Mouse (Mus musculus) MEL (cell line): ENCODE results near the gene Apobec2. TPM values are rescaled to one million over a fixed set of nuclear protein-coding genes. Genes with fewer than 3 reads are reported as not detected.

ENCODE experiments used
- DNase-seq: peaks from one replicate; pipeline ENCODE4 v3.0.0; 2011; ENCODE audit warnings: low read depth, low spot score
- H3K27ac ChIP-seq: 2 replicates; pipeline ENCODE4 v1.5.1; 2012; ENCODE audit warnings: low read depth, mild to moderate bottlenecking, control low read depth, low read length, moderate library complexity; ENCODE audit not compliant: control insufficient read depth
- H3K27me3 ChIP-seq, 2 experiments: fragments of 150-350 bp in 1 of 2; sonication (generic) in 1 of 2; 2 replicates each; pipeline ENCODE4 v1.6.1; 2012; ENCODE audit warnings: low read length in 2 of 2, mild to moderate bottlenecking in 2 of 2, improper control_type of control experiment in 1 of 2, moderate library complexity in 1 of 2; ENCODE audit not compliant: insufficient read depth in 2 of 2, control insufficient read depth in 1 of 2
- H3K36me3 ChIP-seq, 2 experiments: 2 replicates each; pipeline ENCODE4 v1.6.1; 2012 to 2014; ENCODE audit warnings: low read length in 2 of 2, improper control_type of control experiment in 1 of 2, inconsistent platforms in 1 of 2, mild to moderate bottlenecking in 1 of 2; ENCODE audit not compliant: insufficient read depth in 2 of 2, control insufficient read depth in 1 of 2
- H3K4me1 ChIP-seq, 2 experiments: fragments of 150-350 bp in 1 of 2; sonication (generic) in 1 of 2; 2 replicates each; pipeline ENCODE4 v1.6.1; 2012; ENCODE audit warnings: low read length in 2 of 2, improper control_type of control experiment in 1 of 2, mild to moderate bottlenecking in 1 of 2; ENCODE audit not compliant: insufficient read depth in 2 of 2, control insufficient read depth in 1 of 2
- H3K4me3 ChIP-seq, 2 experiments: fragments of 150-350 bp in 1 of 2; sonication (generic) in 1 of 2; 2 replicates each; pipeline ENCODE4 v1.5.1; 2012; ENCODE audit warnings: low read depth in 2 of 2, low read length in 2 of 2, mild to moderate bottlenecking in 2 of 2, moderate library complexity in 2 of 2, control low read depth in 1 of 2, improper control_type of control experiment in 1 of 2; ENCODE audit not compliant: control insufficient read depth in 1 of 2, insufficient read depth in 1 of 2
- H3K79me2 ChIP-seq: 2 replicates; pipeline ENCODE4 v1.6.1; 2012; ENCODE audit warnings: mild to moderate bottlenecking, low read length, moderate library complexity; ENCODE audit not compliant: control insufficient read depth, poor library complexity, insufficient read depth
- H3K9ac ChIP-seq: 2 replicates; pipeline ENCODE4 v1.6.1; 2012; ENCODE audit warnings: low read depth, mild to moderate bottlenecking, control low read depth, low read length, moderate library complexity; ENCODE audit not compliant: control insufficient read depth, poor library complexity, severe bottlenecking
- H3K9me3 ChIP-seq: fragments of 150-350 bp; sonication (generic); replicated peaks from 2 replicates; pipeline ENCODE4 v1.6.1; 2012; ENCODE audit warnings: mild to moderate bottlenecking, low read length, improper control_type of control experiment, moderate library complexity; ENCODE audit not compliant: insufficient read depth
- BHLHE40 ChIP-seq: IDR thresholded peaks from 2 replicates; pipeline ENCODE4 v1.6.1; 2012; ENCODE audit warnings: low read depth, mild to moderate bottlenecking, inconsistent platforms, low read length, improper control_type of control experiment, borderline replicate concordance
- CTCF ChIP-seq, 3 experiments: IDR thresholded peaks in 2 of 3; conservative IDR thresholded peaks in 1 of 3; 2 replicates each; pipeline ENCODE4 v1.5.1; 2011 to 2012; ENCODE audit warnings: low read length in 3 of 3, low read depth in 2 of 3, mild to moderate bottlenecking in 2 of 3, improper control_type of control experiment in 1 of 3, inconsistent platforms in 1 of 3, mixed read lengths in 1 of 3, moderate library complexity in 1 of 3; ENCODE audit not compliant: control insufficient read depth in 1 of 3, insufficient read depth in 1 of 3, poor library complexity in 1 of 3, severe bottlenecking in 1 of 3
- EP300 ChIP-seq, 2 experiments: IDR thresholded peaks; 2 replicates each; pipeline ENCODE4 v1.6.1; 2011; ENCODE audit warnings: improper control_type of control experiment in 2 of 2, low read length in 2 of 2, low read depth in 1 of 2, mild to moderate bottlenecking in 1 of 2
- ETS1 ChIP-seq: IDR thresholded peaks from 2 replicates; pipeline ENCODE4 v1.6.1; 2012; ENCODE audit warnings: low read depth, mild to moderate bottlenecking, inconsistent platforms, low read length, improper control_type of control experiment, moderate library complexity
- GABPA ChIP-seq: IDR thresholded peaks from 2 replicates; pipeline ENCODE4 v1.6.1; 2012; ENCODE audit warnings: low read depth, mild to moderate bottlenecking, inconsistent platforms, low read length, improper control_type of control experiment, moderate library complexity
- GATA1 ChIP-seq: IDR thresholded peaks from 2 replicates; pipeline ENCODE4 v1.6.1; 2011; ENCODE audit warnings: low read depth, low read length, improper control_type of control experiment
- HCFC1 ChIP-seq: IDR thresholded peaks from 2 replicates; pipeline ENCODE4 v1.6.1; 2012; ENCODE audit warnings: low read depth, mild to moderate bottlenecking, inconsistent platforms, low read length, improper control_type of control experiment, moderate library complexity
- KAT2A ChIP-seq: conservative IDR thresholded peaks from 2 replicates; pipeline ENCODE4 v1.6.1; 2012; ENCODE audit warnings: low read depth, low read length, improper control_type of control experiment, inconsistent platforms
- MAFK ChIP-seq: IDR thresholded peaks from 2 replicates; pipeline ENCODE4 v1.6.1; 2011; ENCODE audit warnings: low read depth, mild to moderate bottlenecking, low read length, improper control_type of control experiment, borderline replicate concordance
- MAX ChIP-seq: IDR thresholded peaks from 2 replicates; pipeline ENCODE4 v1.6.1; 2011; ENCODE audit warnings: low read length, improper control_type of control experiment
- MAZ ChIP-seq: IDR thresholded peaks from 2 replicates; pipeline ENCODE4 v1.6.1; 2012; ENCODE audit warnings: low read depth, mild to moderate bottlenecking, inconsistent platforms, low read length, improper control_type of control experiment
- MXI1 ChIP-seq: IDR thresholded peaks from 2 replicates; pipeline ENCODE4 v1.6.1; 2011; ENCODE audit warnings: mild to moderate bottlenecking, low read depth, low read length, improper control_type of control experiment
- MYC ChIP-seq: IDR thresholded peaks from 2 replicates; pipeline ENCODE4 v1.6.1; 2011; ENCODE audit warnings: low read depth, mild to moderate bottlenecking, low read length, improper control_type of control experiment, moderate library complexity
- NELFE ChIP-seq: IDR thresholded peaks from 2 replicates; pipeline ENCODE4 v1.6.1; 2011; ENCODE audit warnings: low read depth, low read length, improper control_type of control experiment
- NRF1 ChIP-seq: IDR thresholded peaks from 2 replicates; pipeline ENCODE4 v1.6.1; 2014; ENCODE audit warnings: low read depth, mild to moderate bottlenecking, inconsistent platforms, low read length, improper control_type of control experiment, moderate library complexity; ENCODE audit not compliant: poor library complexity, insufficient read depth, severe bottlenecking
- POLR2AphosphoS2 ChIP-seq: IDR thresholded peaks from 2 replicates; pipeline ENCODE4 v1.6.1; 2011; ENCODE audit warnings: low read length, improper control_type of control experiment
- RAD21 ChIP-seq: IDR thresholded peaks from 2 replicates; pipeline ENCODE4 v1.6.1; 2011; ENCODE audit warnings: mild to moderate bottlenecking, low read depth, low read length, improper control_type of control experiment
- SIN3A ChIP-seq: IDR thresholded peaks from 2 replicates; pipeline ENCODE4 v1.6.1; 2012; ENCODE audit warnings: low read length, improper control_type of control experiment, inconsistent platforms
- SMC3 ChIP-seq: IDR thresholded peaks from 2 replicates; pipeline ENCODE4 v1.6.1; 2011; ENCODE audit warnings: low read depth, low read length, improper control_type of control experiment
- TBP ChIP-seq: IDR thresholded peaks from 2 replicates; pipeline ENCODE4 v1.8.0; 2011; ENCODE audit warnings: low read depth, low read length, improper control_type of control experiment
- TCF12 ChIP-seq: IDR thresholded peaks from 2 replicates; pipeline ENCODE4 v1.6.1; 2014; ENCODE audit warnings: low read depth, mild to moderate bottlenecking, inconsistent platforms, low read length, improper control_type of control experiment, moderate library complexity
- USF2 ChIP-seq, 2 experiments: IDR thresholded peaks; 2 replicates each; pipeline ENCODE4 v1.6.1; 2011 to 2012; ENCODE audit warnings: improper control_type of control experiment in 2 of 2, low read length in 2 of 2, borderline replicate concordance in 1 of 2, inconsistent platforms in 1 of 2, low read depth in 1 of 2, mild to moderate bottlenecking in 1 of 2; ENCODE audit not compliant: insufficient read depth in 1 of 2
- ZC3H11A ChIP-seq: IDR thresholded peaks from 2 replicates; pipeline ENCODE4 v1.6.1; 2012; ENCODE audit warnings: low read depth, mild to moderate bottlenecking, inconsistent platforms, low read length, improper control_type of control experiment
- ZNF384 ChIP-seq: IDR thresholded peaks from 2 replicates; pipeline ENCODE4 v1.6.1; 2012; ENCODE audit warnings: low read depth, mild to moderate bottlenecking, inconsistent platforms, low read length, improper control_type of control experiment
- polyA plus RNA-seq, 2 experiments: library from polyadenylated mRNA; stranded (reverse) in 1 of 2; unstranded in 1 of 2; fragments of >175 nt in 1 of 2; fragments of >200 nt in 1 of 2; gene quantifications; 2 replicates each; pipeline versions ENCODE4 v1.2.1 to v1.2.4; 2012; ENCODE audit warnings: low replicate concordance in 2 of 2, low read depth in 1 of 2; ENCODE audit not compliant: insufficient read length in 2 of 2, insufficient read depth in 1 of 2, missing spikeins in 1 of 2
- total RNA-seq: library from RNA; depleted of rRNA; stranded (reverse); fragments of 300-350 nt; gene quantifications from 2 replicates; pipeline ENCODE4 v1.2.3, GENCODE M21; 2012

Gene Apobec2
- total and polyA plus RNA-seq, 3 experiments, result 0.19 to 0.42 TPM; not detected in 1

DNA sequence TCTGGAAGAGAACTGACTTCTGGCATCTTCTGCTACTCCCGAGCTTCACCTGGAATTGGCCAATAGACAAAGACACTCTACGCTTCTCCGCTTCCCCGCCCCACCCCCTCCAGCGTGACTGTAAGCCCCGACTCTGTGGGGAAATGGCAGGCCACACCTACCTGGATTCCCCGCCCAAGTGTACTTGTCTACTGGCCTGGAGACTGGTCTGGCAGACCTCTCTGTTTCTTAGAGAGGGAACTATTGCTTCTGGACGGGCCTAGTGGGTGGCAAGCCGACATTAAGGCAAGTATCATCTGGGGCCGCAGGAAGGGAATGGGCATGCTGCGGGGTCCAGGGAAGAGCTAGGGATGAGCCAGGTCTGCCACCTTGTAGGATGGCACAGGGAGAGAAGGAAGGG is 22.0 kb upstream of the Apobec2 start, which contains the start of gene Unc5cl (continued):
- no peak for TF ChIP-seq NRF1
- TF ChIP-seq ZNF384, result no peak
- TF ChIP-seq SMC3, result no peak
- TF ChIP-seq BHLHE40, result no peak
- peak; percentile 62 for TF ChIP-seq NELFE
- TF ChIP-seq GATA1, result no peak
- TF ChIP-seq USF2 (IDR thresholded peaks at IDR 0.05; ENCODE audit: borderline replicate concordance in 1 of 2, insufficient read depth in 1 of 2, low read depth in 1 of 2, low read length in 2 of 2), result no peak
- peak; percentile 35; the same call in 1 of the 2 replicates for TF ChIP-seq HCFC1
- no peak for TF ChIP-seq ZC3H11A
- TF ChIP-seq GABPA, result no peak
- 0 out of 2 replicates have a peak, but pooled peaks have one; percentile 51 for TF ChIP-seq TBP
- TF ChIP-seq EP300 (IDR thresholded peaks at IDR 0.05; ENCODE audit: low read depth in 1 of 2, low read length in 2 of 2), result no peak
- TF ChIP-seq MYC, result no peak
- peak; percentile 37; the same call in 1 of the 2 replicates for TF ChIP-seq POLR2AphosphoS2
- no peak for TF ChIP-seq KAT2A
- TF ChIP-seq MAFK, result no peak

DNA sequence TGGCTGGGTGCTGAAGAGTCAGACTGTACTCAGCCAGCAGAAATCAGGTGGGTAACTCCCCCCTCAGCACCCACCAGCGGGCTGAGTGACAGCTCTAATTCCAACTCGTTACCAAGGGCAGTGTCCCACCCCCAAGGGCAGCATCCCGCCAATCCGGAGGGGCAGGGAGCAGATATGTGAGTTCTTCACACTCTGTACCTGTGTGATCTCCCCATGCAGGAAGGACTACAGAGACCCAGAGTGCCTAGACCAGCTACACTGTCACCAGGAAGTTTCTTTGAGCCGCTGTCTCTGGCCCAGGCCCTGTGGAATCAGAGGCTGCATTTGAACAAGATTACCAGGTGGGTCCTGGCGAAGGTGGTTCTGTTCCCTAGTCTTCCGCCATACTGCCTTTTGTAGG is 21.5 kb upstream of the Apobec2 start:
- peaks cover 2 to 51% of the 10 kb centered on the region in 2 experiments; a peak in 3 of 4 replicates for H3K4me1 ChIP-seq
- peaks cover 0 to 28% of the 10 kb centered on the region in 2 experiments; a peak in 2 of 4 replicates for H3K36me3 ChIP-seq
- peak overlapping the region; percentile 47 for H3K27ac ChIP-seq
- peak; percentile 75 for DNase-seq
- no peaks in the 10 kb centered on the region; the same call in none of the 2 replicates for H3K79me2 ChIP-seq
- TF ChIP-seq SIN3A, result 0 out of 2 replicates have a peak, but pooled peaks have one; percentile 13
- peak; percentile 25; the same call in 1 of the 2 replicates for TF ChIP-seq MXI1
- 0 out of 2 replicates have a peak, but pooled peaks have one; percentile 13 for TF ChIP-seq ETS1
- TF ChIP-seq MAX, result no peak
- no peaks in the 10 kb centered on the region for H3K9me3 ChIP-seq
- peak overlapping the region; percentile 75 for H3K9ac ChIP-seq
- no peaks in the 10 kb centered on the region for H3K27me3 ChIP-seq
- peak overlapping the region; percentile 69 to 75 for H3K4me3 ChIP-seq

DNA sequence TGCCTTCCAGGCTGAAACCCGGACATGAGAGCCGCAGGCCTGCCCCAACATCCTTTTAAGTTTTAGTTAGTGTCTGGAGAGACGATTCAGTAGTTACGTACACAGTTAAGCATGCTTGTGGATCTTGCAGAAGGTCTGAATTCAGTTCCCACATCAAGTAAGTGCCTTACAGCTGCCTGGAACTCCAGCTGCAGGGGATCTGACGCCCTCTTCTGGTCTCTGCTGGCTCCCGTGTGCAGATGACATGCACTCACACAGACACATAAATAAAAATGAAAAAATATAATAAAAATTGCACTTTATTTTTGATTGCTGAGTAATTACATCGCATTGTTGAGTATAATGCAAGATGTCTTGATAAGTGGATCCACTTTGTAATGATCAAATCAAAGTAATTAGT is 20.8 kb upstream of the Apobec2 start:
- H3K9me3 ChIP-seq, result no peaks in the 10 kb centered on the region
- peak overlapping the region in 1 of 2 experiments; percentile 75; a peak in 2 of 4 replicates for H3K4me3 ChIP-seq
- peak; percentile 48 for TF ChIP-seq ZC3H11A
- TF ChIP-seq CTCF (IDR thresholded peaks at IDR 0.05 in 2 of 3, conservative IDR thresholded peaks at IDR 0.05 in 1 of 3; ENCODE audit: control insufficient read depth in 1 of 3, insufficient read depth in 1 of 3, low read depth in 2 of 3, low read length in 3 of 3, poor library complexity in 1 of 3, severe bottlenecking in 1 of 3), result peak; percentile 35 to 68 (median 60)
- TF ChIP-seq RAD21, result peak; percentile 41
- TF ChIP-seq HCFC1, result no peak
- TF ChIP-seq TCF12, result 0 out of 2 replicates have a peak, but pooled peaks have one; percentile 23
- TF ChIP-seq SMC3, result peak; percentile 60
- TF ChIP-seq SIN3A, result no peak; the same call in 1 of the 2 replicates
- TF ChIP-seq MAZ, result 0 out of 2 replicates have a peak, but pooled peaks have one; percentile 61
- H3K27me3 ChIP-seq, result no peaks in the 10 kb centered on the region
- H3K27ac ChIP-seq, result no peak overlapping the region
- no peak overlapping the region for H3K9ac ChIP-seq
- H3K79me2 ChIP-seq, result no peaks in the 10 kb centered on the region; the same call in none of the 2 replicates
- H3K36me3 ChIP-seq, result peaks cover 0 to 28% of the 10 kb centered on the region in 2 experiments; a peak in 2 of 4 replicates
- DNase-seq, result peak; percentile 67
- H3K4me1 ChIP-seq, result peaks cover 2 to 51% of the 10 kb centered on the region in 2 experiments; a peak in 3 of 4 replicates
